Mouse (Mus musculus): ENCODE data around the gene Speer4a. TPM values are rescaled to one million over a fixed set of nuclear protein-coding genes. Genes with fewer than 3 reads are reported as not detected.

The Speer4a gene
- polyA plus RNA-seq, 1 experiment from 2014 or later: 0.09 TPM

Other genes with a start within 250 kb of the Speer4a start
- 0.05 TPM in 1 of 2 replicates, not detected in the other for gene Gm21663, start 97.2 kb downstream of the Speer4a start, polyA plus RNA-seq (2014; fragmentation: Nextera tagmentation; extraction: Ambion mirVana)
- gene Gm21671, start 85.1 kb downstream of the Speer4a start, polyA plus RNA-seq (2014; fragmentation: Nextera tagmentation; extraction: Ambion mirVana): 0.11 TPM in 1 of 2 replicates, not detected in the other
- not detected in 2 replicates for gene Gm21680, start 66.9 kb downstream of the Speer4a start, polyA plus RNA-seq (2014; fragmentation: Nextera tagmentation; extraction: Ambion mirVana)
- 0.39 TPM in 1 of 2 replicates, not detected in the other for gene Gm21698, start 50.9 kb downstream of the Speer4a start, polyA plus RNA-seq (2014; fragmentation: Nextera tagmentation; extraction: Ambion mirVana)
- not detected in 2 replicates for gene Gm1979, start 34.8 kb downstream of the Speer4a start, polyA plus RNA-seq (2014; fragmentation: Nextera tagmentation; extraction: Ambion mirVana)
- not detected in 2 replicates for gene Gm5862, start 16.6 kb downstream of the Speer4a start, polyA plus RNA-seq (2014; fragmentation: Nextera tagmentation; extraction: Ambion mirVana)
- 0.13 TPM in 1 of 2 replicates, not detected in the other for gene Gm7347, start 19.0 kb upstream of the Speer4a start, polyA plus RNA-seq (2014; fragmentation: Nextera tagmentation; extraction: Ambion mirVana)
- gene Gm10471, start 49.7 kb upstream of the Speer4a start, polyA plus RNA-seq (2014; fragmentation: Nextera tagmentation; extraction: Ambion mirVana): 0.05 TPM in 1 of 2 replicates, not detected in the other
- not detected in 2 replicates for gene 5031410I06Rik, start 65.8 kb upstream of the Speer4a start, polyA plus RNA-seq (2014; fragmentation: Nextera tagmentation; extraction: Ambion mirVana)
- gene Gm10220, start 81.9 kb upstream of the Speer4a start, polyA plus RNA-seq (2014; fragmentation: Nextera tagmentation; extraction: Ambion mirVana): not detected in 2 replicates
- gene Gm7361, start 218.1 kb upstream of the Speer4a start, polyA plus RNA-seq (2014; fragmentation: Nextera tagmentation; extraction: Ambion mirVana): 0.11 TPM in 1 of 2 replicates, not detected in the other

All from intestine, embryonic 14.5 days (tissue).